Mouse (Mus musculus) ovary, postnatal 10 days (tissue): ENCODE results near the gene Dusp2.

Experiments used
- DNase-seq: peaks from one replicate; pipeline ENCODE4 v3.0.0; 2022; ENCODE audit warnings: low spot score

The Dusp2 gene

DNA sequence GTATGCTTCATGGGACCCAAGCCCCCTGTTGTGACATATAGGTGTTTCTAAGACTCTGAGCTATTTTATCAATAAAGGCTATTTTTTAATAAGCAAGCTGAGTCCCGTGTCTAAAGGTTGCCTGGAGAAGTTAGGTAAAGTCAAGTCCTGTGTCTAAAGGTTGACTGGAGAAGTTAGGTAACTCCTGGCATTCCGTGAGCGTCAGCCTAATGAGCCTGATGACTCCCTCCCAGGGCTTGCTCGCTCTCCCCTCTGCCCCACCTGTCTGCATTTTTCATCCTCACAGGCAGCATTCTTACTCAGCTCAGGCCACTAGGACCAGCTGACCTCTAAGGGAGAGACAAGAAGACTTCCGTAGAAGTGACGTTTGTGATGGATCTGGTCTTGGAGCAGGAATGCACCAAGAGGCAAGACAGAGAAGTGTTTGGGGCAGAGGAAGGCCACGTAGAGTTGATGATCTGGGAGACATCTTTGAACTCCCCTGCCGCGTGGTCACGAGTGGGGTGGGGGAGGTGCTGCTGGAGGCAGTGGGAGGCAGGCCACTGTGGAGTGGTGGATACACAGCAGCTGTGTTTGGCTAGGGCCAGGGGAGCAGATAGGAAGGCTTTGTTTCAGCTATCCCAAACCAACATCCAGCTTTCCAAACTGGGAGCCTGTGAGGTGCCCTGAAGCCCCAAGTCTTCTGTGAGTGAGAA, 31.3 kb downstream of the Dusp2 start:
- no peak for DNase-seq

DNA sequence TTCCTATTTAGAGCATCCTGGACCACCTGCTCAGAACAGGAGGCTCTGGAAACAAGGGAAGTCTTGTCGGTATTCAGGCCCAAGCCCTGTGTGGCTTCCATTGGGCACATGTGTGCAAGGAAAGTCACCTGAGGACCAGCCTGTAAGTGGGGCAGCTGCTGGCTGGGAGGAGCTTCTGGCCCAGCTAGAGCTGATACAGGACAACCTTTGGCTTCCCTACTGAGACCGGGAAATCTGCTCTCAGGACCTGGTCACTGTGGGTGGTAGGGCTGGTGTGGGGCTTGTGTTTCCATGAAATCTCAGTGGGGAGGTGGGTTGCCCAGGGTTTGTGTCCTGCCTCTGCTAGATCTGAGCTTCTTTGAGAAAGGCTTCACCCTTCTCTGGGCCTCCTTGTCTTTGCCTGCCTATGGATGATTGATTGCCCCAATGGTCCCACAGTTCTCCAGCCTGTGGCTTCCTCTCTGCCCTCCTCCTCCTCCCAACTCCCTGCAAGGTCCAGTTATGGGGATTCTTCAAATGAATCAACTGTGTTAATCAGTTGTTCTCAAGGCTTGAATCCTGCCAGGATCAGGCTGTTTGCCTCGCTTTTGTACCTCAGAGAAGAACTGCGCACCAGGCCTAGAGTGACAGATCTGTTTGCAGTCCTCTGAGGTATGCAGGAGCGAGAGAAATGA, 33.9 kb downstream of the Dusp2 start:
- DNase-seq, result no peak

DNA sequence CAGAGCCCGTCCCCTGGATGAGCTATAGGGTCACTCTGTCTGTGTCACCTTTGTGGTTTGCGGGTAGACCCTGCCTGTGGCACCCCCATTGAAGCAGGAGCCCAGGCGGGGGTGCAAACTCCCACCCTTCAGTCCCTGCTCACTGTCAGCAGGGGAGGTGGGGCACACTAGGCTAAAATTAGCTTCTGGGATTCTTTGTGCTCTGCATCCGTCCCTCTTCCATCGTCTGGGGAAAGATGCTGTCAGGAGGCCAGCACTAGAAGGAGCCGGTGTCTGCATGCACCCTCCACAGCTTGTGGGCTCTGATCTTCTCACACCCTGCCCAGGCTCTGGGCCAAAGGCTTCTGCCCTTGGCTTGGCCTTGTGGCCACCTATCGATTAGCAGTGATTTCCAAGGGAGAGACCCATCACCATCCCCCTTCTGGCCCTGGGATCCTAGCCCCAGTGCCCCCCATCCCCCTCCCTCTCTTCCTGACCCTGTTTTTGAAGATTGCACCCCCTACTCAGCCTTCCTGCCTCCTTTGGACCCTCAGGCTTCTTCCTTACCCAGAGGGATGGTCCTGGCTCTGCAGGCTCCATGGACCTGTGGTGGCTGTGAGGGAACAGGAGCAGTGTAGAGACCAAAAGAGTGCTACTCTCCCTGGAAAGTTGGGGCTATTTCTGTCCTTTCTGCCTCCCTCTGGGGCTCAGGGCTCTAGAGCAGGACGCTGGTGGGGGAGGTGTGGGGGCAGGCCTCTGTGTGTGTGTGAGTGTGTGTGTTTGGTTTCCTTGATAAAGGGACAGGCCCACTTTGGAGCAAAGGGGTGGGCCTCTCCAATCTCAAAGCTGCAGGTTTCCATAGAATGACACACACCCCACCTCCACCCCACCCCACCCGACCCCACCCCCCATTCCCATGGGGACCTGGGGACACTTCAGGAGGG, 34.9 kb downstream of the Dusp2 start:
- DNase-seq, result no peak

DNA sequence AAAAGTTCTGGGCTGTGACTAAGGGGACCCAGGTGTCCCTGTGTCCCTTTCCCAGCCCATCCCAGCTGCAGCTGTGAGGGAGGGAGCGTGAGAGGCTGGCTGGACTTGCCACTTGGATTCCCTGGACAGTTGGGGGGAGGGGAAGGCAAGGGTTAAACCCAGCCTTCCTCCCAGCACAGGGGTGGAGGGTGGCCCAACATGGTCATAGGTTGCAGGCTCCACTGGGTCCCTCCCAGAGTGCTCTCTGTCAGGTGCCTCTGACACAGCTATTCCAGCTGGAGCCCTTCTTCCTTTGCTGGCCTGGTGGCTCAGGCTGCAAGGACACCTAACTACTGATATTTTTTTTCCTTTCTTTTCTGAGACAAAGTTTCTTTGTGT, 35.5 kb downstream of the Dusp2 start:
- DNase-seq, result no peak

DNA sequence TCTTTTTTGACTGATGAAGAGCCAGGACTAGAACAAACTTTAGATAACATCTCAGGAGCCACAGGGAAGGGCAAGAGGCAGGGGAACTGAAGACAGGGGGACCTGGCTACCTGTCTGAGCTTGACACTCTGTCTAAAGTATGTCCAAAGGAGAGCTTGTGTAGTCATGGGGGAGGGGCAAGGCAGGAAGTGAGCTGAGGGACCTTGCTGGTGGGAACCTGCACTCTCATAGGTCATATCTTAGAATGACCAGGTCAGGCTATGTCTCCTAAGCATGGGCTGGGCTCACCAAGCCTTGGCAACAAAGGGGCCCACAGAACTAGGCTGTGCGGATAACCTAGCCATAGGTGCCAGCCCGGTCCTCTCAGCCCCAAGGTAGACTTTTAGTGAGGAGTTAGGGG, 36.1 kb downstream of the Dusp2 start:
- DNase-seq, result no peak

DNA sequence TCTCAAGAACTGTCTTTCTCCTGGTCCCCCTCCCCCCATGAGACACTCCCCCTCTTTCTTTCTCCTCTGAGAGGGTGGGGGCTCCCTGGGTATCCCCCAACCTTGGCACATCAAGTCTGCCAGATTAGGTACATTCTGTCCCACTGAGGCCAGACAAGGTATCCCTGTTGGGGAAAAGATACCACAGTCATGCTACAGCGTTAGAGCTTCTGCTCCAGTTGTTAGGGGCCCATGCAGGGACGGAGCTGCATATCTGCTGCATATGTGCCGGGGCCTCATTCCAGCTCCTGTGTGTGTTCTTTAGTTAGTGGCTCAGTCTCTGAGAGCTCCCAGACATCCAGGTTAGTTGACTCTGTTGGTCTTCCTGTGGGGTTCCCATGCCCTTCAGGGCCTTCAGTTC, 38.2 kb downstream of the Dusp2 start:
- no peak for DNase-seq

DNA sequence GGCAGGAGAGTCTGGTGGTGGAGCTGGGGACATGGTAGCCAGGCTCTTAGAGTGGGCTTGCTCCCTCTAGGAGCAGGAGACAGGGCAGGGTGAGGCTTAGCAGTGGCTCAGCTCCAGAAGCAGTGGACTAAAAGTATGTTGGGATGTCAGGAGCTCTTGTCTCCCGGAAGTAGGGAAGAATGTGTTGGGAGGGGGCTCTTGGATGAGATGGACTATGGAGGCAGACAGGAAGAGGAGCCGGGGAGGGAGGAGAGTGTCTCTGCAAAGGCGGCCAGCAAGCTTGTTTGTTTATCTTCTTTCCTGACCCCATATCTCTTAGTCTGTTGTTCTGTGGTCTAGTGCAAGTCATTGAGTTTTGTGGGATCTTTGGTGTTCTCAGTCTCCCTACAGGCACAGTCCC, 39.1 kb downstream of the Dusp2 start:
- no peak for DNase-seq

DNA sequence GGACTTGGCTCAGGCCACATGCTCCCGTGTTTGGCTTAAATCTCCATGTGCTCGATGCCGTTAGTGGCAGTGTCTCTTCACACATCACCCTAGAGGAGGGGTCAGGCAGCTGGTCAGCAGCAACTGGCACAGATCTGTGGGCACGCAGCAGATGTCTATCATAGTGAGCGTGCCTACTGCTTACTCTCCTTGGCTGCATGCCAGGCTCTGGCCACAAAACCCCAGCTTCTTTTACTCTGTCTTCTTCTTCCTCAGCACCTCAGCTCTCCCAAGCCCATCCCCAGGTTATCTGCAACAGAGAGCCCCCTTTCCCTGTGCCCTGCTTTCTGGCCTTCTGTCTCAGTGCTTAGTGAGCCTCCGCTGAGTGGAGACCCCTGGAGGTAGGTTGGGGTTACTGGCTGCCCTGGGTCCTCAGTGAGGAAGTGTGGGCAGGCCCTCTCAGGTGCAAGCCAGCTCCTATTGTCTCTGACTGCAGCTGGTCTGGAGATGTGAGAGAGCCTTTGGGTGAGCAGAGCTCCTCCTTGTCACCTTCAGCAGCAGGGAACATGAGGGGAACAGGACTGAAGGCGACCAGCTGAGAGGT, 39.9 kb downstream of the Dusp2 start:
- DNase-seq, result no peak

DNA sequence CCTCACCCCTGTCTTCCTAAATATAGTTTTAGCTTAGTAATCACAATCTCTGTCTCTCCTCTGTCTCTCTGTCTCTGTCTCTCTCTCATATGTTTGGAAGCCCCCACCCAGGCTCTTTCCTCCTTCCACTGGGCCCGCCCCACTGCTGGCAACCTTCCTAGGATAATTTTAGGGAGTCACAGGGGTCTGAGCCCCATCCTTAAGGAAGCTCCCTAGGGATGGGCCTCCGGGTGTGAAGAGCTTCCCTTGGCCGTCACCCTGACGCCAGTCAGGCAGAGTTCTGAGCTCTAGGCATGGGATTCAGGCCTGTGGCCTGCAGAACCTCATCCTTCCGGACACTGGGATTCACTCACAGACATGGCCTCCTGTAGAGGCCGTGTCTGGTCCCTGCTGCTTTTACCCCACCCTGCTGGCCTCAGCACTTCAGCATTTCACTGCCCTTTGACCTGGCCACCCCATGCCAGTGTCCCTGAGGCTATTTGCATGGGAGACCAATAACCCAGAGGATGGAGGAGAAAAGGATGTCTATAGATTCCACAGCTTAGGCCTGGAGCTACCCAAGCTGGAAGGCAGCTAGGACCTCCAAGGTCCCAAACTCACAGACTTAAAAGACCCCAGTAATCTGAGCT, 40.6 kb downstream of the Dusp2 start:
- DNase-seq, result no peak

DNA sequence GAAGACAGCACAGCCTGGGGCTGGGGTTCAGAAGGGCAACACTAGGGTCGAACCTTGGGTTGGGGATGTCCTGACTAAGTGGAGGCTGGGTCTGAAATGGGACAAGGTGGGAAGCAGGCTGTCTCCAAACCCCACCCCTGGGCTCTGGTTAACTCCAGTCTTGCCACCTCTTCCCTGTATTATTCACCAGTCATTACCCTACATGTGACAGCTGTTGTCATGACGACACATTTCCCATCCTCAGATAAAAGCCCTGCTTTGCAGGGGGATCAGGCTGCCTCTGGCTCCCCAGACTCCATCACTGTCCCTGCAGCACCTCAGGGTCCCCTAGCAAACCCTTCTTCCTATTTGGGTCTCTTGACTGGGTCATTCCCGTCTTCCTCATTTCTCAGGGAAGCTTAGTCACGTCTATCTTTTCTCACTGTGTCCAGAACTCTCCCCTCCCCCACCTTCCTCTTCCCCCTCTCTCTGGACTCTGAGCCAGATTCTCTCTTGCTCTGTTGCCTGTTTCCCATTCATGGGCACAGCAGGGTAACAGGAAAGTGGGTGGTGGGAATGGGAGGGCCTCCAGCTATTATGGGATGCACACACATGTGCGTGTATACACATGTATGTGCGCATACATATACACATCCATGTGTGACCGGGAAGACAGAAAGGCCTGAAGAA, 42.1 kb downstream of the Dusp2 start:
- no peak for DNase-seq

DNA sequence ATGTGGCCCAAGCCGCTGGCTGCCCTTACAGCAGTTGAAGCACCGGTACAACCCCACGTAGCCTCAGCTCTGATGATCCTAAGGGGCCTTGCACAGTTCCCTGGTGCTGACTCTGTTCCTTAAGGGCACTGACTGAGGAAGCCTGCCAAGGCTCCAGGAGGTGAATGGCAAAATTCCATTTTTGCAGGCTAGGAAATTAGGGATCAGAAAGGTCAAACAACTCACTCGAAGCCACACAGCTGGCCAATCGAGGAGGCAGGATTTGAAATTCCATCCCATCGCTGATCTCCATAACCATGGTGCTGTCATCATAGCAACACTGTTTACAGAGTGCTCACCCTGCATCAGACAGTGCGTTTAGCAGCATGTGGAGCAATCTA, 42.6 kb downstream of the Dusp2 start:
- DNase-seq, result no peak

DNA sequence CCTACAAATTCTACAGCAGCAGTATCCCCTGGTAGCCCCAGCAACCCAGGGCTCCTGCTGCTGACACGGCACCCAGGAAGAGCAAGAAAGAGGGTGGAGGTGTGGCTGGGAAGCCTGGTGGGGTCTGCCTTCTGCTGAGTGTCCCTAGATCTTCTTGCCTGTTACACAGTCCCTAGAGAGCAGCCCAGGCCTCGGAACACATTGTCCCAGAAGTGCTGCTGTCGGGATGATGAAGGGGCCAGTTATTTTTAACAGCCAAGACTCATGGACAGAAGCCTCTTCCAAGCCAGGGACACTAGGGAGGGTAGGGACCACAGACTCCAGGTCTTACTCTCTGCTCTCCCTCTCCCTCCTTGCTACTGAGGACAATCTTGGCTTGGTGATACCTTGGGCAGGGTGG, 43.3 kb downstream of the Dusp2 start:
- DNase-seq, result no peak

DNA sequence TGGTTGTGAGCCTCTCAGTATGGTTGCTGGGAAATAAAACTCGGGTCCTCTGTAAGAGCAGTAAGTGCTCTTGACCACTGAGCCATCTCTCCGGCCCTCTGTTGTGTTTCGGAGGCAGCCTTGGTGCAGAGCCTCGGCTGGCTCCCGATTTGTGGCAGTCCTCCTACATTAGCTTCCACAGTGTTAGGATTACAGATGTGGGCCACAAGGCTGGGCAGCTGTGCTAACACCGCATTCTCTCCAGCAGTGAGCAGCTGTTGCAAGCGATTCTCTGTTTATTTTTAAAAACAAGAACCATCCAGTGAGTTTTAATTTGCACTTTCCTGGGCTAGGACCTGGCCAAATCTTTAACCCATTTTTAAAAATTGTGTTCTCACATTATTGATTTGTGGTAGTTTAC, 47.9 kb downstream of the Dusp2 start:
- DNase-seq, result no peak

DNA sequence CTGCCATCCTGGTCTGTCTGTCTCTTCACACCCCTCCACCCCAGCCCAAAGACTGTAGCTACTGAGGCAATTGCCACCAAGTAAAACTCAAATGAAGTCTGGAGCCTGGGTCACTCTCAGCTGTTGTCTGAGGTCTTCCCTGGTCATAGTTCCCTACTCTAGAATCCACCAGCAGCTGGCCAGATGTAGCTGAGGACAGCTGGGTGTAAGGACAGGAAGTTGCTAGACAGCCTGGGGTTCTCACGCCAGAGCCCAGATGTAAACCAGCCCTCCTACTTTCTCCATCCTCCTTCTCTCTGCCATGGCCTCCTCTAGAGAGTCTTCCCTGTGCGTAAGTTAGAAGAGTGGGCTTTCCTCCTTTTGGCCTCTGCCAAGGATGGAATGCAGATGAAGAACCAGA, 51.6 kb downstream of the Dusp2 start:
- no peak for DNase-seq
